Mouse (Mus musculus): ENCODE measurements at regions not wholly inside any gene's neighbourhood (a gene's known extent, or its start where the extent isn't known, plus 50 kb on each side); places are given as distances from the start of the nearest gene placed in this dataset.

- TF ChIP-seq CTCF (IDR thresholded peaks at IDR 0.05; ENCODE audit: borderline replicate concordance, extremely low read depth, insufficient read depth, insufficient read length) (no peak), POLR2A (IDR thresholded peaks at IDR 0.05; ENCODE audit: borderline replicate concordance, extremely low read depth, insufficient read depth, insufficient read length, poor library complexity, severe bottlenecking) (no peak)
Measured at GRCm38 (mm10) chr11:44206866-44207265, 193.0 kb upstream of the Il12b start.
